Mouse (Mus musculus) heart, embryonic 11.5 days (tissue): ENCODE measurements around the gene Muc13. TPM values are rescaled to one million over a fixed set of nuclear protein-coding genes. Genes with fewer than 3 reads are reported as not detected.

Source experiments
- ATAC-seq: fragments of 200-750 bp; cut with Nextera tagmentation; replicated peaks from 2 replicates; pipeline ENCODE4 v1.8.0; 2017; ENCODE audit warnings: moderate library complexity; ENCODE audit not compliant: insufficient number of reproducible peaks, low FRiP score, low TSS enrichment
- H3K27ac ChIP-seq: fragments of 300-500 bp; sonication (generic); 2 replicates; pipeline ENCODE4 v1.5.1; 2014; ENCODE audit warnings: mild to moderate bottlenecking, low read depth, low read length
- H3K27me3 ChIP-seq: fragments of 300-500 bp; sonication (generic); 2 replicates; pipeline ENCODE4 v1.6.1; 2014; ENCODE audit warnings: mild to moderate bottlenecking, low read length, mixed read lengths; ENCODE audit not compliant: control insufficient read depth, insufficient read depth
- H3K36me3 ChIP-seq: fragments of 300-500 bp; sonication (generic); 2 replicates; pipeline ENCODE4 v1.6.1; 2014; ENCODE audit warnings: mild to moderate bottlenecking, low read length, moderate library complexity, mixed read lengths; ENCODE audit not compliant: control insufficient read depth, insufficient read depth
- H3K4me1 ChIP-seq: fragments of 300-500 bp; sonication (generic); 2 replicates; pipeline ENCODE4 v1.6.1; 2014; ENCODE audit warnings: low read length; ENCODE audit not compliant: control insufficient read depth, insufficient read depth
- H3K4me2 ChIP-seq: fragments of 300-500 bp; sonication (generic); 2 replicates; pipeline ENCODE4 v1.6.1; 2014; ENCODE audit warnings: mild to moderate bottlenecking, moderate library complexity
- H3K4me3 ChIP-seq: fragments of 300-500 bp; sonication (generic); 2 replicates; pipeline ENCODE4 v1.5.1; 2014; ENCODE audit warnings: low read depth, low read length
- H3K9ac ChIP-seq: fragments of 300-500 bp; sonication (generic); 2 replicates; pipeline ENCODE4 v1.6.1; 2014; ENCODE audit warnings: mild to moderate bottlenecking, low read depth, low read length, moderate library complexity
- H3K9me3 ChIP-seq: fragments of 300-500 bp; sonication (generic); replicated peaks from 2 replicates; pipeline ENCODE4 v1.6.1; 2016; ENCODE audit warnings: low read length; ENCODE audit not compliant: control insufficient read depth
- WGBS: fragments of 180-500 bp; shearing (Covaris S2); extraction: QIAGEN DNeasy Blood & Tissue Kit; methylation state at CpG from one replicate; pipeline ENCODE4 v1.1.7; 2014; ENCODE audit not compliant: insufficient replicate concordance; 5-methylcytosine and 5-hydroxymethylcytosine counted together
- polyA plus RNA-seq: library from polyadenylated mRNA; unstranded; fragments of >200 nt; fragmentation: Nextera tagmentation; extraction: Ambion mirVana; gene quantifications from 2 replicates; pipeline ENCODE4 v1.2.1, GENCODE M21; 2014

Gene Muc13
- polyA plus RNA-seq, 1 experiment from 2014 or later, result 0.39 TPM

GRCm38 (mm10) chr16:33775733-33776335 is 18.0 kb upstream of the Muc13 start:
- no peaks in the 10 kb centered on the region; the same call in 1 of the 2 replicates for H3K36me3 ChIP-seq
- H3K27ac ChIP-seq, result no peak overlapping the region
- no peaks in the 10 kb centered on the region for H3K9me3 ChIP-seq
- H3K27me3 ChIP-seq, result no peaks in the 10 kb centered on the region
- H3K9ac ChIP-seq, result no peak overlapping the region
- ATAC-seq, result no peak
- H3K4me3 ChIP-seq, result no peak overlapping the region
- no peaks in the 10 kb centered on the region for H3K4me1 ChIP-seq
- WGBS, result 80% methylated on average over 1 of the region's 1 CpGs
- H3K4me2 ChIP-seq, result no peak overlapping the region

- no peaks in the 10 kb centered on the region for H3K4me1 ChIP-seq
- H3K4me3 ChIP-seq, result no peak overlapping the region
- no peak overlapping the region for H3K27ac ChIP-seq
- WGBS, result 77% methylated on average over 7 of the region's 7 CpGs
- H3K27me3 ChIP-seq, result no peaks in the 10 kb centered on the region
- H3K9ac ChIP-seq, result no peak overlapping the region
- no peaks in the 10 kb centered on the region; the same call in 1 of the 2 replicates for H3K36me3 ChIP-seq
- no peaks in the 10 kb centered on the region for H3K9me3 ChIP-seq
- no peak for ATAC-seq
- no peak overlapping the region for H3K4me2 ChIP-seq
Measured at GRCm38 (mm10) chr16:33776766-33777529, 16.9 kb upstream of the Muc13 start.

DNA sequence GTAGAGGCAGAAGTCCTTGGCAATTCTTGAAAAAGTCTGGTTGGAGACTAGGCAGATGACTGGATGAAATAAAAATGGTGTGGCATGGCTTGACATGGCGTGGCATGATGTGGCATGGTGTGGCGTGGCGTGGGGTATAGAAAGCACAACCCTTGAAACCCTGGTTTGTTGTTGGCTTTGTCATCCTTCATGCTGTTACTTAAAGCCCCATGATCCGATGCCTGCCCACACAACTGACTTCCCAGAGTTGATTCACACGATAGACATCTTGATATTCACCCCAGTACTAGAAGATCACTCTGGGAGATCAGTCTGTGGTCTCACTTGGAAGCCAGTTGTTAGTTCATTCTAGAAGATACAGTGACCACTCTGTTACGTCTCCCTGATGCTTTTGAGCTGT is 16.2 kb upstream of the Muc13 start:
- H3K4me1 ChIP-seq, result 0 out of 2 replicates have a peak, but pooled peaks cover 4% of the 10 kb centered on the region
- 78% methylated on average over 6 of the region's 6 CpGs for WGBS
- H3K9ac ChIP-seq, result no peak overlapping the region
- H3K4me3 ChIP-seq, result no peak overlapping the region
- H3K27me3 ChIP-seq, result no peaks in the 10 kb centered on the region
- no peak overlapping the region for H3K4me2 ChIP-seq
- H3K27ac ChIP-seq, result no peak overlapping the region
- no peaks in the 10 kb centered on the region for H3K9me3 ChIP-seq
- ATAC-seq, result no peak
- no peaks in the 10 kb centered on the region; the same call in 1 of the 2 replicates for H3K36me3 ChIP-seq

GRCm38 (mm10) chr16:33781789-33782728 is 11.8 kb upstream of the Muc13 start:
- Histone ChIP-seq H3K27me3 (no peaks in the 10 kb centered on the region), H3K9me3 (no peaks in the 10 kb centered on the region), H3K4me3 (no peak overlapping the region), H3K27ac (no peak overlapping the region), H3K4me1 (0 out of 2 replicates have a peak, but pooled peaks cover 6% of the 10 kb centered on the region), H3K9ac (no peak overlapping the region), H3K36me3 (no peaks in the 10 kb centered on the region), H3K4me2 (no peak overlapping the region)
- no peak for ATAC-seq
- 49% methylated on average over 5 of the region's 5 CpGs for WGBS

DNA sequence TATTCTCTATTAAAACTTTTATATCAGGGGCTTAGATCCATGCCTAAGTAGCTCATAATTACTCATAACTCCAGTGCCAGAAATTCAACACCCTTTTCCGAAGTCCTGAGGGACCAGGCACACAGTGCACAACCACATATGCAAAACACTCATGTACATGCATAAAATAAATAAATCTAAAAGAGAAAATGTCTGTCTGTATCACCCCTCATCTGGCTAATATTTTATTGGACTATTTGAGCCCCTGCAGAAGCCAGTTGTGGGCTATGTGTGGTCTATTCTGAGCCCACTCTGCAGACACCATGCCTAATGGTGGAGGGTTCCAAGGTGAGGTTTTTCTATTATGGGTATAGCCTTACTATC is 11.1 kb upstream of the Muc13 start:
- no peak overlapping the region for H3K4me3 ChIP-seq
- no peak overlapping the region for H3K4me2 ChIP-seq
- H3K9me3 ChIP-seq, result no peaks in the 10 kb centered on the region
- 0 out of 2 replicates have a peak, but pooled peaks cover 6% of the 10 kb centered on the region for H3K4me1 ChIP-seq
- ATAC-seq, result no peak
- WGBS, result 85% methylated on average over 1 of the region's 1 CpGs
- H3K36me3 ChIP-seq, result no peaks in the 10 kb centered on the region
- H3K27me3 ChIP-seq, result no peaks in the 10 kb centered on the region
- no peak overlapping the region for H3K27ac ChIP-seq
- H3K9ac ChIP-seq, result no peak overlapping the region

DNA sequence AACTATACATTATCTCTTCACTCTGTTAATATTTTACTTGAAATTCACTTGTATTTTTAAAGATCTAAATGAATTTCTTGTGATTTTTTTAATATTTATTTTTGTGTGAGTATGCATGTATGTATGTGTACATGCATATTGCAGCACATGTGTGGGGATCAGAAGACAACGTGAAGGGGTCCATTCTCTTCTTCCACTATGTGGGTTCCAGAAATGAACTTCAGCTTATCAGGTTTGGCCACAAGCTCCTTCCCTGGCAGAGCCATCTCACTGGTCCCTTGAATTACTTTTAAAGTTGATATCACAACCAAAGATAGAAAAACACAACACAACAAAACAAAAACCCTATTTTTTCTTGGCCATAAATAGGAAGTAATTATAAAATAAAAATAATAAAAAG is 9.3 kb upstream of the Muc13 start:
- no peak for ATAC-seq
- 71% methylated on average over 1 of the region's 1 CpGs for WGBS
- H3K9me3 ChIP-seq, result no peaks in the 10 kb centered on the region
- no peak overlapping the region for H3K4me3 ChIP-seq
- H3K36me3 ChIP-seq, result no peaks in the 10 kb centered on the region
- H3K27ac ChIP-seq, result no peak overlapping the region
- H3K4me1 ChIP-seq, result 0 out of 2 replicates have a peak, but pooled peaks cover 6% of the 10 kb centered on the region
- no peaks in the 10 kb centered on the region for H3K27me3 ChIP-seq
- H3K4me2 ChIP-seq, result no peak overlapping the region
- H3K9ac ChIP-seq, result no peak overlapping the region

DNA sequence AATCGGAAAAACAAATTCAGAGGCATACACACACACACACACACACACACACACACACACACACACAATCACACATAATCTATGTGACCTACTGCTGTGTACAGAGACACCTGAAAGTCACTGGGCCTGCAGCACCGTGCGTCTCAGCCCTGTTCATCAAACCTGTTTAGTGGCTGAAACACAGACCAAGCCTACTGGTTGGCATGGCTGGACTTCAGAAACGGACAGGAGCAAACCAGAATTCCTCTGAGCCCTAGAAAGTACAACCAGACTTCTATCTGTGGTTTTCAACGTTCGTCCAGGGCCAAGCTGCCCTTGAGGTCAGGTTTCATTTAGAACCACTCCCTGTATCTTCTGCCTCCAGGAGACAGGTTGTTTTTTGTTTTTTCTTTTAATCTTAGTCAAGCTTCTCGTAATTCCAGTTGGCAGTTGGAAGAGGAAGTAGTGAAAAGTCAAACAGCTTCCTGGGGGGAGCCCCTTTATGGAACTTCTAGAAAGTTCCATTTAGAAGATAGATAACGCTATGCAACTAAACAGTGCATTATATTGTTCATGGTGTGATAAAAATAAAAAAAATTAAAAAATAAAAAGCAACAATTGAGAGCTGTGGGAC is 8.6 kb upstream of the Muc13 start:
- 67% methylated on average over 8 of the region's 8 CpGs for WGBS
- H3K27me3 ChIP-seq, result no peaks in the 10 kb centered on the region
- H3K9me3 ChIP-seq, result no peaks in the 10 kb centered on the region
- H3K4me2 ChIP-seq, result no peak overlapping the region
- no peaks in the 10 kb centered on the region for H3K36me3 ChIP-seq
- ATAC-seq, result no peak
- H3K4me3 ChIP-seq, result no peak overlapping the region
- H3K27ac ChIP-seq, result no peak overlapping the region
- H3K4me1 ChIP-seq, result 0 out of 2 replicates have a peak, but pooled peaks cover 6% of the 10 kb centered on the region
- H3K9ac ChIP-seq, result no peak overlapping the region
